Mouse (Mus musculus) midbrain, postnatal 0 days (tissue): ENCODE results near the gene Cisd1. TPM values are rescaled to one million over a fixed set of nuclear protein-coding genes. Genes with fewer than 3 reads are reported as not detected.
A peak's percentile ranks its signal among the peaks of the same experiment; 100 is the strongest.

Experiments used
- ATAC-seq: fragments of 200-750 bp; cut with Nextera tagmentation; 2 replicates; pipeline ENCODE4 v1.8.0; 2017; ENCODE audit warnings: moderate number of reproducible peaks, mild to moderate bottlenecking, moderate TSS enrichment, moderate library complexity; ENCODE audit not compliant: low FRiP score
- DNase-seq: peaks from one replicate; pipeline ENCODE4 v3.0.0-alpha.2; 2015; ENCODE audit warnings: low spot score
- H3K27ac ChIP-seq: fragments of 300-500 bp; sonication (generic); 2 replicates; pipeline ENCODE4 v1.5.1; 2014; ENCODE audit warnings: low read depth, mild to moderate bottlenecking, low read length, mixed read lengths
- H3K27me3 ChIP-seq: fragments of 300-500 bp; sonication (generic); 2 replicates; pipeline ENCODE4 v1.6.1; 2014; ENCODE audit warnings: low read length, control low read depth, mixed read lengths; ENCODE audit not compliant: insufficient read depth
- H3K36me3 ChIP-seq: fragments of 300-500 bp; sonication (generic); 2 replicates; pipeline ENCODE4 v1.6.1; 2014; ENCODE audit warnings: low read length, control low read depth, mixed read lengths; ENCODE audit not compliant: insufficient read depth
- H3K4me1 ChIP-seq: fragments of 300-500 bp; sonication (generic); 2 replicates; pipeline ENCODE4 v1.6.1; 2014; ENCODE audit warnings: mild to moderate bottlenecking, control low read depth, antibody characterized with exemption, low read length, mixed read lengths; ENCODE audit not compliant: insufficient read depth
- H3K4me2 ChIP-seq: fragments of 300-500 bp; sonication (generic); 2 replicates; pipeline ENCODE4 v1.6.1; 2014; ENCODE audit warnings: low read depth, mild to moderate bottlenecking, low read length, mixed read lengths; ENCODE audit not compliant: poor library complexity, severe bottlenecking
- H3K4me3 ChIP-seq: fragments of 300-500 bp; sonication (generic); 2 replicates; pipeline ENCODE4 v1.5.1; 2014; ENCODE audit warnings: low read depth, mild to moderate bottlenecking, low read length, moderate library complexity
- H3K9ac ChIP-seq: fragments of 300-500 bp; sonication (generic); replicated peaks from 2 replicates; pipeline ENCODE4 v1.6.1; 2014; ENCODE audit warnings: mild to moderate bottlenecking, low read length, moderate library complexity, mixed read lengths; ENCODE audit not compliant: poor library complexity, severe bottlenecking
- H3K9me3 ChIP-seq: fragments of 300-500 bp; sonication (generic); 2 replicates; pipeline ENCODE4 v1.6.1; 2016; ENCODE audit warnings: low read length, control low read depth
- CTCF ChIP-seq: IDR thresholded peaks from 2 replicates; pipeline ENCODE4 v1.5.1; 2016; ENCODE audit warnings: antibody characterized with exemption, mild to moderate bottlenecking
- WGBS: fragments of 180-500 bp; shearing (Covaris S2); extraction: QIAGEN DNeasy Blood & Tissue Kit; methylation state at CpG from one replicate; pipeline ENCODE4 v1.1.7; 2014; 5-methylcytosine and 5-hydroxymethylcytosine counted together
- polyA plus RNA-seq: library from polyadenylated mRNA; unstranded; fragments of >200 nt; fragmentation: Nextera tagmentation; extraction: Ambion mirVana; gene quantifications from 2 replicates; pipeline ENCODE4 v1.2.1, GENCODE M21; 2015
- total RNA-seq: library from RNA; depleted of rRNA; stranded (reverse); fragments of >200 nt; gene quantifications from 2 replicates; pipeline ENCODE4 v1.2.3, GENCODE M21; 2014

The Cisd1 gene
- total and polyA plus RNA-seq, 2 experiments from 2014 or later: 92.1 to 378 TPM

DNA sequence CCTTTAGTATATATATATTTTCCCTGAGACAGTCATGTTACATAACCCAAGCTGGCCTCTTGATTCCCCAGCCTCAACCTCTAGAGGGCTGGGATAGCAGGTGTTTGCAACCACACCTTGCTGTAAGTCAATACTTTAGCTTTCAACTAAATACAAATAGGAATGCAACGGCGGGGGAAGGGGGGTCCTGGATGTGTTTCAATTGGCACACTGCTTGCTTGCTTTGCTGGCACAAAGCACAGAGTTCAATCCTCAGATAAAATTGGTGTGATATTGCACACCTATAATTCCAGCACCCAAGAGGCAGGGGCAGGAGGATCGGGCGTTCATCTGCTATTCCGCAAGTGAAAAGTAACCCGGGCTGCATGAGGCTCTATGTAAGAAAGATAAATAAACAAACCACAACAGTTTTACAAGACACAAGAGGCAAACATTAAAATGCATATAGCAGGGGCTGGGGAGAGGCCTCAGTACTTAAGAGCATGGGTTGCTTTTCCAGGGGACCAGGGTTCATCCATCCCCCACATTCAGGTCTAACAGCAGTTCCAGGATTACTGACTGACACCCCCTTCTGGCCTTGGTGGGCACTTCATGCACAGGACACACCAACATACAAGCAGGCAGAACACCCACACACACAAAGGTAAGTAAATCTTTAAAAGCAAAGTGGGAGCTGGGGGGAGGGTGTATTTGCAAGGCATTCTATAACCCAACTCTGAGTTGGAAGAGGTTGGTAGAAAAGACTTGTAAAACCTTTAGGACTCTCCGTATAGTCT lies 2.5 kb downstream of the Cisd1 start:
- Histone ChIP-seq H3K27ac (no peak overlapping the region), H3K4me3 (no peak overlapping the region), H3K36me3 (no peaks in the 10 kb centered on the region), H3K9ac (no peak overlapping the region), H3K4me2 (no peak overlapping the region), H3K27me3 (no peaks in the 10 kb centered on the region), H3K9me3 (no peaks in the 10 kb centered on the region), H3K4me1 (peaks cover 9% of the 10 kb centered on the region)
- TF ChIP-seq CTCF: peak; percentile 51
- WGBS: 92% methylated on average over 7 of the region's 7 CpGs
- DNase-seq (peak; percentile 31), ATAC-seq (no peak)

- Histone ChIP-seq H3K27me3 (no peaks in the 10 kb centered on the region), H3K4me3 (no peak overlapping the region), H3K9me3 (no peaks in the 10 kb centered on the region), H3K36me3 (no peaks in the 10 kb centered on the region), H3K9ac (no peak overlapping the region), H3K27ac (no peak overlapping the region), H3K4me1 (peaks cover 9% of the 10 kb centered on the region), H3K4me2 (no peak overlapping the region)
- no peak for DNase-seq
- no peak for ATAC-seq
- WGBS: 96% methylated on average over 9 of the region's 9 CpGs
- no peak for TF ChIP-seq CTCF
These were observed 3.5 kb downstream of the Cisd1 start for GRCm38 (mm10) chr10:71341290-71341689.

DNA sequence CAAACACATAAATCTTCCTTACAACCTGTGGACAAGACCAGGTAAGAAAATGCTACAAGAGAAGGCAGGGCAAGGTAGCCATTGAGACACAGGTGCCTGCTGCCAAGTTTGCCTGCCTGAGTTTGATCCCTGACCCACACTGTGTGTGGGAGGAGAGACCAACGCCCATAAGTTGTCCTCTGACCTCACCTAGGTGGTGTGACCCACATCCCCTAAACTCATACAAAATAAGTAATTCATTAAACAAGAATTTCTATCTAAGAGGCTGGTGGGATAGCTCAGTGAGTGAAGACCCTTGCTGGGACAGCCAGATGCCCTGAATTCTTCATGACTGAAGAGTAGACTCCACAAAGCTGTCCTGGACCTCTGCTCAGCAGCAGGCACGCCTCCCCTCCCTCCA lies 4.6 kb downstream of the Cisd1 start:
- Histone ChIP-seq H3K36me3 (peaks cover 7% of the 10 kb centered on the region), H3K27me3 (no peaks in the 10 kb centered on the region), H3K9me3 (no peaks in the 10 kb centered on the region), H3K27ac (no peak overlapping the region), H3K9ac (no peak overlapping the region), H3K4me3 (no peak overlapping the region), H3K4me2 (no peak overlapping the region), H3K4me1 (peaks cover 6% of the 10 kb centered on the region)
- ATAC-seq (no peak), DNase-seq (no peak)
- no peak for TF ChIP-seq CTCF
- 89% methylated on average over 2 of the region's 2 CpGs for WGBS

DNA sequence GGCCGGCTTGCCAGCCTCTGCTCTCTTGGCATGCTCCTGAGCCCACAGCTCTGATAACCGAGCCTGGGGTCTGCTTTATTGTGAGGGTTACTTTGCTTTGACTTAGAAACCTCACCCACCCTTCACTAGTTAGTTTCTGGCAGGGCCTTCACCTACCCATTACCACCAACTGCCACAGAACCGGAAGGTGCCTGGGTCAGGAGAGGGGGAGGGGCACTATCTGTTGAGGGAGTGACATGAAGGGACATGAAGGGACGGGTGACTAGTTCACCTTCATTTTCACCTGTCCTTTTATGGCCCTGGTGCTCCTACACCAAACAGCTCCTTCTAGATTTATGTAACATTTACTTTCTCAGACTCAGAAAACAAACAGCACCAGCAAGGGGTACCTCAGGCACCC lies 5.3 kb downstream of the Cisd1 start:
- Histone ChIP-seq H3K36me3 (peaks cover 7% of the 10 kb centered on the region), H3K27ac (no peak overlapping the region), H3K9me3 (no peaks in the 10 kb centered on the region), H3K4me2 (no peak overlapping the region), H3K27me3 (no peaks in the 10 kb centered on the region), H3K4me3 (no peak overlapping the region), H3K4me1 (peaks cover 4% of the 10 kb centered on the region), H3K9ac (no peak overlapping the region)
- ATAC-seq: no peak
- no peak for TF ChIP-seq CTCF
- 73% methylated on average over 4 of the region's 4 CpGs for WGBS
- no peak for DNase-seq

DNA sequence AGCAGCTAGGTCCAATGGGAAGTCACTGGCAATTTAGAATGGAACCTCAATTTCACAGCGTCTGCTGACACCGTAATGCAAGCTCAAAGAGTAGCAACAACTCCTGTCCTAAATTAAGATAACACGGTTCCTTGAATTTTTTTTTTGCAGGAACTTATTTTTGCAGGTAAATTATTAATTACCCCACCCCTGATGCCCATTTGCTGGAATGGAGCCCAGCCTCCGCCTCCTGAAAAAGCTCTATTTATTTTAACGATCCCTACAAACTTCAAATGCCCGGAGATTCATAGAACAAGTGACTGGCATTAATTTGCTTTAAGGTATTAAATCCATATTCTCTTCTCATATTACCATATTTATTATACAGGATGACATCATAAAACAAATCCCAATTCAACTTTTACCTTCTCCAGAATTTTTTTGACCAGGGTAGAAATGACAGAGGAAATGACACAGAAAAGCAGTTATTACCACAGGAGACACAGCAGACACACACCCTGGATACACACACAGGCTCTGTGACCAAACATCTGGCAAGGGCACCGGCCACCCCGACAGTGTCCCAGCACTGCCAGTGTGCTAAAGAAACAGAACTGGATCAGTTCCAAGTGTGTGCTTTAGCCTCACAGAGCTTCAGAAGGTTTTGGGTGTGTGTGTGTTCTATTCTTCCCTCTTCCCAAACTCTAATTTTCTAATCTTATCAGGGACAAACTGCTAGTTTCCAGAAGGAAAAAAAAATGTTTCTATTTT lies 6.4 kb downstream of the Cisd1 start:
- DNase-seq (no peak), ATAC-seq (no peak)
- Histone ChIP-seq H3K27me3 (no peaks in the 10 kb centered on the region), H3K4me3 (no peak overlapping the region), H3K27ac (no peak overlapping the region), H3K4me1 (no peaks in the 10 kb centered on the region; the same call in 1 of the 2 replicates), H3K9me3 (no peaks in the 10 kb centered on the region), H3K9ac (no peak overlapping the region), H3K4me2 (no peak overlapping the region), H3K36me3 (peaks cover 7% of the 10 kb centered on the region)
- no peak for TF ChIP-seq CTCF
- 77% methylated on average over 8 of the region's 8 CpGs for WGBS

DNA sequence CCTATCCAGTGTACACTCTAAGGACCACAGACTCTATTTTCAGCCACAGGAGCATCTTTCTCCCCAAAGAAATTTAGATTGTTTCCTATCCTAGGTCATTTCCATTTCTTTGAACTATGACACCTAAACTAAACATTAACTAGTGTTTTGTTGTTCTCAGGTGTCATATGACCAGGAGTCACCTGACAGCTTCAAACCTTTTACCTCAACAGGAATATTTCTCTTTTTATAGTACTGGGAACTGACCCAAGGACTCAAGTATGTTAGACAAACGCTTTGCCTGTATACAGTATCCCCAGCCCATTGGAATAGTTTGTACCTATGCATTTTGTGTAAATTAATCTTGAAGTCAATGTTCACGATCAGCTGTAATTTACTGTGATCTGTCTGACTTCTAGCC lies 7.0 kb downstream of the Cisd1 start:
- 94% methylated on average over 2 of the region's 2 CpGs for WGBS
- DNase-seq: no peak
- peaks cover 7% of the 10 kb centered on the region for H3K36me3 ChIP-seq

More for the DNA sequence above, 7.0 kb downstream of the Cisd1 start:
- H3K9ac ChIP-seq: no peak overlapping the region
- H3K9me3 ChIP-seq: no peaks in the 10 kb centered on the region
- no peak for ATAC-seq
- H3K27ac ChIP-seq: no peak overlapping the region
- no peak for TF ChIP-seq CTCF
- no peak overlapping the region for H3K4me3 ChIP-seq
- H3K27me3 ChIP-seq: no peaks in the 10 kb centered on the region
- no peaks in the 10 kb centered on the region; the same call in 1 of the 2 replicates for H3K4me1 ChIP-seq
- no peak overlapping the region for H3K4me2 ChIP-seq
